Mouse (Mus musculus): ENCODE measurements around the gene C1qc. TPM values are rescaled to one million over a fixed set of nuclear protein-coding genes. Genes with fewer than 3 reads are reported as not detected.

Gene C1qc
- polyA plus RNA-seq, 1 experiment from 2014 or later = 20.7 TPM

DNA sequence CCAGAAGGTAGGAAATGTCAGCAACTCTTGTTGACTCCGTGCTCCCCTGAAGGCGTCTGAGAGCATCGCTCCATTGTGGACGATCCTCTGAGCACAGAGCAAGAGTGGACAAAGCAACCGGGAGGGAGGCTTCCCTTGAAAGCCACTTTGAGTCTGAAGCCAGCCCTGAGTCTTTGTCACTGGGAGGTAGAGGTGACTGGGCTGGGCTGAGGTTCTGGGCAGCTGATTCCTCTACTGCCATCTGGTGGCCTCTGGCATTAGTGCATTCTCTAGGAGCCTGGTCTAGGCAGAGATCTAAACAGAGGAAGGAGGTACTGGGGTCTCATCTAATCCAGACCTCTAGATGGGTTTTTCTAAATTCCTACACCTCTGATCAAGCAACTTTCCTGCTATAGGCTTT is 51.8 kb downstream of the C1qc start:
- Histone ChIP-seq H3K4me3 (no peak overlapping the region), H3K4me2 (replicated peaks) (no peak overlapping the region), H3K27ac (replicated peaks) (no peak overlapping the region), H3K9me3 (no peaks in the 10 kb centered on the region), H3K4me1 (peaks cover 32% of the 10 kb centered on the region), H3K27me3 (no peaks in the 10 kb centered on the region), H3K9ac (replicated peaks) (no peak overlapping the region), H3K36me3 (no peaks in the 10 kb centered on the region)
- WGBS = 2% methylated on average over 5 of the region's 5 CpGs
- ATAC-seq (replicated peaks) = no peak

Other genes with a start within 250 kb of the C1qc start
- 18.9 and 20.4 TPM in 2 replicates for gene Ephb2, start 57.1 kb downstream of the C1qc start, polyA plus RNA-seq (2015; fragmentation: Nextera tagmentation; extraction: Ambion mirVana)
- 28.2 and 30.5 TPM in 2 replicates for gene C1qb, start 6.9 kb downstream of the C1qc start, polyA plus RNA-seq (2015; fragmentation: Nextera tagmentation; extraction: Ambion mirVana)
- 22.0 and 23.3 TPM in 2 replicates for gene C1qa, start 5.7 kb upstream of the C1qc start, polyA plus RNA-seq (2015; fragmentation: Nextera tagmentation; extraction: Ambion mirVana)
- gene Epha8, start 63.8 kb upstream of the C1qc start, polyA plus RNA-seq (2015; fragmentation: Nextera tagmentation; extraction: Ambion mirVana) = 4.6 and 5.1 TPM in 2 replicates
- 5.1 and 5.7 TPM in 2 replicates for gene Zbtb40, start 155.7 kb upstream of the C1qc start, polyA plus RNA-seq (2015; fragmentation: Nextera tagmentation; extraction: Ambion mirVana)

All from forebrain, embryonic 15.5 days (tissue).